Mouse (Mus musculus) layer of hippocampus, adult 11-12 months (tissue): ENCODE measurements around the gene Abca12.

ENCODE experiments used
- DNase-seq: peaks from one replicate; pipeline ENCODE4 v3.0.0; 2022; ENCODE audit warnings: low spot score

Abca12 gene

DNA sequence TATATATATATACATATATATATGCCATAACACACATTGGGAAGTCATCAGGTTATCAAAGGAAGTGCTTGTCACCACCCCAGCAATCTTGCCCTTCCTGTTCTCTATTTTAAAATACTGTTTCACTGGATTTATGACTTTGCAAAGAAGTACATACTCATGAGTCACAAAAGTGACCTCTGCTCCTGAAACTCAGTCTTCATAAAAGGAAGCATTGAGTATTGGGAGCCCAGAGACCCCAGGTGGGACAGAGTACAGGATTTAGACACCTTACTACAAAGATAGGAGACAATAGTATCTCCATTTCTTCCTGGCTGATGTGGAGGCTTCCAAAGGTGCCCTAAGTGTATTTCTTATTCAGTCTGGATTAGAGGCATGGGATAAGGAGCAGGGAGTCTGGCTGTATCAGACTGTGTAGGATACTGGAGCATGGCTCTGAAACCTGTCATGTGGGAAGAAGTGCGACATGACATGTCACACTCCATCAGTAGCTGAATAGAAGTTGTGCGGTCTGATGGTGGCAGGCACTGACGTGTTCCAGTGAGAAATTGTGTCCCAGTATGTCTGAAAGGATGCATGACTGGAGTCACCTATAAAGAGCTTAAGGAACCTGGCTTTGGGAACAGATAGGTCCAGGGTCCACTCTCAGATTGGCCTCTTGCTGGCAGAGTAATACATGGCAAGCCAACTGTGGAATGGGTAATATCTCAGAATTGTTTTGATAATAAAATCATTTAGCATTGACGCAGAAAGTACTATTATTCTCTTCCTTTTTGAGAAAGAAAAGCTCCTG lies 76.0 kb downstream of the Abca12 start:
- no peak for DNase-seq

DNA sequence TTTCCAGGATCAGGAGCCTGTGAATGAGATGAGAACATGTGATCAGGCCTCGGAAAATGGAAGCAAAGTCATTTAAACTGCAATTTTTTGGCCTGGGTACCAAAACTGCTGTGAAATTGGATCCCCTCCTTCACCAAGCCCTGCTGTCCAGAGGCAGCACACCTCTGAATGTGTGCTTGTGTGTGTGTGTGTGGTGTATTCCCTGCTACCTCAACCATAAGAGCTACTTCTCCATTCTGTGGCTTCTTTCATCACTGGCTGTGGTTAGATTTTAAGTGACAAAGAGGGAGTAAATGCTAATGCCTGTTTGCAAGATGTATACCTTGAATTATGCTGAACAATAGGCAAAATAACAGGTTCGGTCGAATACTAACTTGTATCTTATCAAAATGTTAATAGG lies 84.4 kb downstream of the Abca12 start:
- DNase-seq: no peak

DNA sequence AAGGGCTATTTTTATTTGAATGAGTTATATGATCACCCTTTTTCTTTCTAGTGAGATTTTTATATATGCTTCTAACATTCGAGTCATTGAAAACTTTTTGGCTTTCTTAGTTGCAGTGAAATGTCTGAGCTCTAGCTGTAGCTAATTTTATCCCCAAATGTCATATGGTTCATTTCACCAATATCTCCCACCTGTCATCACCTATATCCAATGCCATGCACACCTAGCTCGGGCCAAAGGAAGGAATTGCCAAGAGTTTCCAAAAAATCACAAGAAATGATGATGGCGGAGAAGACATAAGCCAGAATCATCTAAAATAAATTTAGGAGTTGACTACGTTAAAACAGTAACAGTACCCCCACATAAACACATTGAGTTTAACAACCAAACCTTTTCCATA lies 102.5 kb downstream of the Abca12 start:
- DNase-seq: no peak

DNA sequence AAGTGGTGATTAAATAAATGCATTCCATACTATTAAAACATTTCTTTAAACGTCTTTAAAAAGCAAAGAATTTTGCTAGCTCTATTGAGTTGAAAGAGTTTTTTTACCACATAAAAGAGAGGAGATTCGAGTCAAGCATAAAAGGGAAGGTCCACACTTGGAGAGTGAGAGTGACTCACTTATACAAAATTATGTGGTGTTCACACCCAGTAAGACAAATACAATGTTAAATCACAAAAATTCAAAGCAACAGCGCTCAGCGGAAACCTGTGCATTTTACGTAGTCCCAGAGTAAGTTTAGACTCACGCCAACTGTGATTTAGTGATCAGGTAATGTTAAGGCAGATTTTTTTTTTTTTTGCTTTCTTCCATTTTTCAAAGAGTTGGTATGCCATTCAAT lies 104.1 kb downstream of the Abca12 start:
- no peak for DNase-seq

DNA sequence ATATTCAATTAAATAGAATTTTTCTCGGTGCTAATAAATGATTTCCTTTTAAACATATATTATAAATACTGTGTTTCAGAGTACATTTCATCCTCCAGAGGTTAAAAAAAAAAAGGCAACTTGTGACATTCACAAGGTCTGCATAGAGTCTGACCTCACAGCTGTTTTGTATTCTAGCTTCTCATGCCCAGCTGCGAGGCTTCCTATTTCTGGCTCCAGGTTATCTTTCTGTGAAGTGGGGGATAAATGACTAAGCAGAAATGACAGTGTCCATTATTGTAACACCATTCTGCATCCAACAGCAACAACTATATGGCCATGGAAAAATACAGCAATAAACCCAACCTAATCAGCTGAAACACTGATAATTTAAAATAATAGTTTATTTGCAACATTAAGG lies 107.3 kb downstream of the Abca12 start:
- DNase-seq: no peak

DNA sequence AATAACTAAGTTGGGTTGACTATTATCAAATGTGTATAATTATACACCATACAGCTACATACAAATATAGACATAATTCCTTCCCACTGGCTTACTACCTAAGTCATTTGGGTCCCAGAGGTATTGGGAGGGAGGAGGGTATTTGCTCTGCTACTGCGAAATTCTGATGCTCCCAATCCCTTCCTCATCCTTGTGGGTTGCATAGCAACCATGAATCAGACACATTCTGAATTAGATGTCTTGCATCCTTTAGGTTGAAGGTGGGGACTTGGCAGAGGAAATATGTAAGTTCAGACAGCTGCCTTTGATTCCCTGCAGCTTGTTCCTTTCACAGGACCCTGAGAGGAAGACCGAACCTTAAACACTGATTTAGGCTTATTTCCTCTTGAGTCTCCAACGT lies 108.5 kb downstream of the Abca12 start:
- no peak for DNase-seq

DNA sequence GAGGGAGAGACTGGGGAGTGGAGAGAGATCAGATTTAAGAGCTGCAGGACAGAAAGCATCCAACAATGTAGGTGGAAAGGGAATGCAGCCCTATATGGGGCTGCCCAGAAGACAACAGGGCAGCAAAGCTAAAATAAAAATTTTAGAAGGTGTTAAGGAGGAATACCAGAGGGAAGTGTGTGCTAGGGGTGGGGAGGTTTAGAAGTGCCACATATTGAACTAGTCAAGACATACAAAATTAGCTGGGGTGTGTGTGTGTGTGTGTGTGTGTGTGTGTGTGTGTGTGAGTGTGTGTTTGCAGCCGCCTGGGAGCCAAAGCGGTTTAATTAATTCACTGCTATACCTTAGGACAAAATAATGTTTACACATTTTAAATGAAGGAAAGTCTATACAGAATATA lies 110.1 kb downstream of the Abca12 start:
- no peak for DNase-seq

DNA sequence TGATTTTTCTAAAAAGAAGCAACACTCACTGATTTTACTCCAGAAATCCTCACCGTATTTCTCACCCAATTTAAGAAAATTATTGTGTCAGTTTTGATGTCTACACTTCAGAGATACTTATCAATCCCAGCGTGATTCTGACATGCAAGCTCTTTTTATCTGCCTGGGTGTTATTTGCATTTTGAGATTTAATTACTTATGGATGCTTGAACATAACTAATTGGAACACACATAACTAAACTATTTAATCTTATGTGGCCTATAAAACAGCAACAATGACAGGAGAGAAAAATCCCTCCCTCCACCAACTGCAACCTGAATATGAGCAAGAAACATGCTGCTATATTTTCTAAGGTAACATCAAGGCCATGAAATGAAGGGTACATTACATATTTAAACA lies 117.7 kb downstream of the Abca12 start:
- no peak for DNase-seq

DNA sequence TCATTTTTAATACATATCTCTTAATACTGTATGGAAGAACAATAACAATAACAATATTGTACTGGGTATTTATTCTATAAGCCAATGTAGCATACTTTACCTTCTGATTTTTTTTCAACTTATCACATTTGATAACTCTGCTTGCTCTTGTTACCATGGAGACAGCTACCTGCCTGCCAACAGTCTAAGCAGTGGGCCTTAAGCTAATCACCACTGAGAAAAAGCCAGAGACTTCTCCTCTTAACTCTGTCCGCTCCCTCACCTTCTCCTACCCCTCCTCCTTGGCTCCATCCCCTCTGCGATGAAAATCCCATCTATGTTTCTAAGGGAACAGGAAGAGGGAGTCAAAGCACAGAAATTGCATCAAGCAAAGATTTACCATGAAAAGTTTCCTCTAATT lies 118.1 kb downstream of the Abca12 start:
- no peak for DNase-seq

DNA sequence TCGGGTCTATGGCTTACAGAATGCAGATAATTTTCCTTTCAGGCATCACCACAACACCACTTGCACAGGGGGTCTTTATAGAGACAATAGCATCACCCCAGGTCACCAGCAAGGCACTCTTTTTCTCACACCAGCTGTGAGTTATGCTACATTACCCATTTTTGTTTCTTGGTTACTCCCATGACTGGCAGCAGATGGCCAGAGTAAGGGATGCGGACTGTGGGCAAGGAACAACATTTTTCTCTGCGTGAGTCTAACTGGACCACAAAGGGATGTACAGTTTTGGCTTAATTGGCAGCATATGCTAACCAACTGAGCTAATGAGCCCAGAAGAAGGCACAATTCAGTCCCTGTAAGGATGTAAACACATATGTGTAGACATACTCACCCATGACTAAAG lies 122.8 kb downstream of the Abca12 start:
- no peak for DNase-seq

DNA sequence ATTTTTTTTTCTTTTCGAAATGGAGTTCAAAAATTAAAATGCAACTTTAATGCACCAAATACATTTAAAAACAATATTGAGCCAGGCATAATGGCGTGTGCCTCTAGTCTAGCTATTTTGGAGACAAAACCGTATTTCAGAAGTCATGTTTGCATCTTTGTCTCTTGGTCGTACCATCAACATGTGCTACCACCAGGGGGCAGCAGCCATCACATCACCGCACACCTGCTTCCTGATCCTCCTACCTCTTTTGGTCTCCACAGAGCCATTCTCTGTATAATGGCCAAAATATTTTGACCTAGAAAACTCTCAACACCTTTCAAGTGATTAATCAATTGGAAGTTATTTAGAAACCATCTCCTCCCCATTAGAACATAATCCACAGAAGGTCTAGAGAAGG lies 125.2 kb downstream of the Abca12 start:
- DNase-seq: peak; percentile 72

DNA sequence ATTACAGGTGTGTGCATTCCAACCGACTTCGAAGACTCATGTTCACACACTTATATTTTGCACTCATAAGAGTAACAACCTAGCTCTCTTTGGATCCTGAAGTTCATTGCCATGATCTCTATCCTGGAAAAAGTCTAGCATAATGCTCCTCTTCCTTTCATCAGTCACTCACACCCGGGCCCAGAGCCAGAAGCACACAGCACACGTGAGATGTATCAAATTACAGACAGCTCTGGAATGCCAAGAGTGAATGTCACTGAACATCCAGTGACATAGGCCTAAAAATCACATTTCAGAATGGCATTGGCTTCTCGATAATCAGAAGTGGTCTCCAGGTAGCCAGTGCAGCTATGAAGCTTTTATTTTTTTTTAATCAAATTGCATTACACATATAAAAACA lies 137.8 kb downstream of the Abca12 start:
- no peak for DNase-seq

DNA sequence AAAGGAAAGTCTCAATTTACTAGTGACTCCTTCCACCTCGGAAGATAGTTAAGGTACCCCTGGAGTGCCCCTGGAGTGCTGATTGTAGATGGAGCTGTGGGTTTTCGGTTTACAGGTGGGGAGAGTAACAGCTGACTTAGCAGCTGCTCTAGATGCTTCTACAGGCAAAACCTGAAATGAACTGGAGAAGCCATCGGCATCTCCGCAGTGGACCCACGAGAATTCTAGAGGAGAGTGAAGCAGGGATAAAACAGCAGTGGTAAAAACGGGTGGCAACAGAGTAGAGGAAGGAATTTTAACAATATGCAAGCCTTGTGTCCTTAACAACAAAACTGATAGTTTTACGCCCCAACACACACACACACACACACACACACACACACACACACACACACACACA lies 142.2 kb downstream of the Abca12 start:
- DNase-seq: no peak

DNA sequence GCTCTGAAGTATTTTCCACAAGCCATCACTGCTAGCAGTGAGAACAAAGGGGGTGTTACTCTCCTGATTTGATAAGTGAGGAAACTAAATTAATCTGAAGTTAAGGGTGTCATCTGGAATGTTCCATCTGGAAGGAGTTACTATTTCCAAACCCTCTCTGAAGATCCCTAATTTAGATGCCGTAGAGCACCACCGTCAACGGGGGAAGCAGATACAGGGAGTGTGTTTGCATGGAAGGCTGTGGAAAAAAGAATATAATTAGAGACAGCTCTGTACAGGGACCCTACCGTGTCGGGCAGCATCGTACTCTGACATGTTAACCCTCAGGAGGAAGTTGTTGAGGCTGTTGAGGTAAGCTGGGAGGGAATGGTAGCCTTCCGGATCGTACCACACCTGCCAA lies 142.6 kb downstream of the Abca12 start:
- no peak for DNase-seq

DNA sequence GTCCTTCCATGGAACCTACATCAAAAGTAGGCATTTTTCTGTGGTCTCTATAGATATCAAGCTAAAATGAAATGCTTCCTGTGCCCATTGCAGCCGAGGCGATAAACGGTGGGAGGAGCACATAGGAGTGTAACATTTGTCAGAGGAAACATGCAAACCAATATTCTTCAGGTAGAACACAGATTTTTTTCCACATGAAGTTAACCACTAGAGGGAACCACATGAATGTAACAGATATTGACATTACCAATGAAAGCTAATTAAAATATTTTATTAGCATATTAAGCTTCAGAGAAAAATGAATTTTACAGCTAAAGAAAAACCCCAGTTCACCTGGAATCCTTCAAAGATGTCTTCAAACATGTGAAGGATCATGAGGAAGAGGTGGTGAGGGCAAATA lies 144.6 kb downstream of the Abca12 start:
- DNase-seq: no peak

DNA sequence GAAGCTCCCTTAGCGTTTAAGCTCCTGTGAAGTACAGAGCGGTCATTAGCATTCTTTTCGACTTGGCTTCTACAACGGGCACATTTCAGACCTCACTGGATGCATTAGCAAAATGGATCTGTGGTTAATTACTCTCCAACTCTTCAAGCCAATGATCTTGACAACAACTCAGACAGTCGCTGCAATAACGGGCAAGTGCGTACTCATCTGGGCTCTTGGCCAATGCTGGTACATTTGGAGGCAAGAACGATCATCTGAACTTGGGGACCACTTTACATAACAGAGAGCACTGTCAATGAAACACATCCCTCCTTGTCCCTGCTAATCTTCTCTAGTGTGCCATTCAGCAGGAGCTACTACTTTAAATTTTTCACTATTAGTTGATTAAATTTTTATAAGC lies 148.1 kb downstream of the Abca12 start:
- no peak for DNase-seq

DNA sequence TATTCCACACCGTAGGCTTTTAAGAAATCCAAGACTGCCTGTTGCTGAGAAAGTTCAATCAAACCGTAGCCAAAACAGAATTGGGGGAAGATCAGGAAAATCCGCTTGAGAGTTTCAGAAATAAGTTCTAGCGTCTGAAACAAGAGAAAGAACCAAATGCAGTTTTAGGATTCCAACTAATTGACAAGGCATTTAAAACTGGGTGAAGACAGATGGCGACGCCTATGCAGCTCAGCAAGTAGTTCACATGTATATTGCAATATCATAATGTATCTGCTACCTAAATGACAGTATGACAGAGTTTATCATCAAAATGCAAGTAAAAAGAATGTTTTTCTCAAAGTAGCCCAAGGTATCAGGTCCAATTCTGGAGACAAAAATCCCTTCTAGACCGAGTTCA lies 151.2 kb downstream of the Abca12 start:
- DNase-seq: no peak

DNA sequence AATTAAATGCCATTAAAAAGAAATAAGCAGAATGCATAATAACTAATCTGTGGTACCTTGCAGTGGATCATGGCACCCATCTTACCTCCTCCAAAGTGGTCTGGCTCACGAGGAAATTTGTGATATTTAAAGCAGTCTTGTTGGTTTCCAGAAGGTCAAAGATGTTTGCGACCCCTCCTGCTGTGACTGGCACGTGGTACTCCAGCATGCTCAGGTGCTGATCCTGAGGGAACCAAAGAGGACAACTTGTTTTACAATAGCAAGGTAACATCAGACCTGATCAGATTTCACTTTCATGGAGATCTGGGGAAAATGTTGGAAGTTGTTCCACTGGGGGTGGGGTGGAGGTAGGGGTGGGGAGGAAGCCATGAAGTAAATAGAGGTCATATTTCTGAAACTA lies 170.1 kb downstream of the Abca12 start:
- no peak for DNase-seq

DNA sequence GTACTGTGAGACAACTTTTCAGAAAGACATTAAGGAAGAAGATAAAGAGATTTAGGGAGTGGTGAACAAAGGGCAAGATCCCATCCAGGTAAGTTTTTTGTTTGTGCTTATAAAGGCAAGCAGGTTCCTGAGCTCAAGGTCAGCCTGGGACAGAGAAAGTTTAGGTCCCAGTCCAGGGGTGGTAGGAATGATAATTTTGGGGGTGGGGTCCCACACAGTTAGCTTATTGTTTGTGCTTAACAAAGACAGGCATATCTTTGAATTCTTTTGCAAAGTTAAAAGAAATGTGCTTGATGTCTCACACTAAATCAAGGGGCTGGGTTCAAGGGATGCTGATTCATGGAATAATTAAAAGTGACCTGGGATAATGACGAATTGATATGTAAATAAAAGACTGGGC lies 173.3 kb downstream of the Abca12 start:
- no peak for DNase-seq

DNA sequence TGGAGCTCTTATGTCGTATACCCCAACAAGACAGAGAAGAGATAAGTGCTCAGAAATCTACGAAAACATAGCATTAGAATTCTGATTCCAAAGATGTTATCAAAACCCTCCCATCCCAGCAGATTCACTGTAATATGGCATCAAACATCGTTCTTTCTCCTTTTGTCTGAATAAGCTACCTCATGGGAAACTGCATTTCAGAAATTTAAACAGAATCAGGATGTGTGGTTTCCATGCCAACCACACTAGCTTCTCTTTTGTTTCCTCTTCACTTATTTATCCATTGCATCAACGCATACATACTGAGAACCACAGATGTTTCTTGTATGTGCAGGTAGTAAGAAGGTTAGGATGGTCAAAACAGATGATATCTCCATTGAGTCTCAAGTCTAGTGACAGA lies 175.1 kb downstream of the Abca12 start:
- DNase-seq: no peak

DNA sequence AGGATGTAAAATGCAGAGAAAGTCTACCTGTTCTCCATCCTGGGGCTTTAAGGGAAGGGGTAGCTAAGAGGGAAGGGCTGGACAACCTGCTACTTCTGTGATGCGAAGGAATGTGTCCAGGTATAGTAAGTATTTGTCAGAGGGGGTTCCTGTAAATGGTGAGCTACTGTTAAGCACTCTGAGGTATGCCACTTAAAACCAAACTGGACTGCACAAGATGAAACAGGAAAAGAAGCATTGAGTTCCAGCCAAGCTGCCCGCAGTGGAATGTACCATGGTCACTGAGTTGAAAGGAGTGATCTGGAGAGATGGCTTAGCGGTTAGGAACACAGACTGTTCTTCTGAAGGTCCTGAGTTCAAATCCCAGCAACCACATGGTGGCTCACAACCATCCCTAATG lies 179.4 kb downstream of the Abca12 start:
- DNase-seq: no peak

DNA sequence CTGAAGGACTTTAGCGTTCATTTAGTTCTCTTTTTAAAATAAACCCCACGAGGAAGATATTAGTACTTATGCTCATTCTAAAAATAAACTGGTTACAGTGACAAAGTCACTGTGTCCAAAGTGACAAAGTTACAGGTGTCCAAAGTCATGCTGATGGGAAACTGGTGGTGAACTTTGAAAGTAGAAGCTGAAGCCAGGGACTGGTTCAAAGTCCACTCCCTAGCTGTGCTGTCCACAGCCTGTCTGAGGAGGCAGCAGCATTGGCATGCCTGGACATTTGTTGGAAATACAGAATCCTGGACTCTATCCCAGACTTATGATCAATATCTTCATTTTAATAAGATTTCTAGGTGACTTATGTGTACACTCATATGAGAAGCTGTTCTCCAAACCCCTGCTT lies 183.5 kb downstream of the Abca12 start:
- DNase-seq: no peak

DNA sequence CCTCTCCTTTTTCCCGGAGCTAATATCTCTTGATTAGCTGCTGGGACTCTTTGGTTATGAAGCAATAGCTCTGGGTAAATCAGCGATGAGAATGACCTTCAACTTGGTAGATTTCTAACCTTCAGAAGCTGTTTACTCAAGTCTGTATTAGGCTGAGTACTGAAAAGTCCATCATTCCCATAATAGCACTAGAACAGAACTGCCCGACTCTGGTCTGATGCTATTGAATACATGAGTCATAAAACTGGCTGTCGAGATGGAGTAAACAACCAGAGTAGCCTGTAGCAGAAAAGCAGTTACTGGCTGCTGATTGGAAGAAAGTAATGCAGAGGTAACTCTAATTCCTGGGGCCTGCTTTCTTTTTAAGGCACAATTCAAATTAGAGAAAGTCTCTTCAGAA lies 211.1 kb downstream of the Abca12 start:
- DNase-seq: no peak

DNA sequence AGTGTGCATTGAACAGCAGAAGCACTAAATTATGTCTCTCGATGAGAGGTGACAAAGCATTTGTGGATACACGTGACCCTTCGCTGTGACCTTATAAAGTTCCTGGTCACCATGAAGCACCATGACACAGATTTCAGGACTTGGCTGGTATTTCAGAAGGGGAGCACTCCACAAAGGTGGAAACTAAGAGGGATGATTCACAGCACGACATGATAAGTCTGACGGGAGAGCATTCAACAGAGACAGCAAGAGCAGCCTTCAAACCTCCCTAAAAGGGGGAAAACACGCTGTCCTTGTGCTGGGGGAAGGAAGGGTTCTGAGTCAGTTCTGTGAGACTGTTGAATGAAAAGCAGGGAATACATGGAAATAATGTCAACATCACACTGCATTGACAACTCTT lies 218.5 kb downstream of the Abca12 start:
- DNase-seq: no peak

DNA sequence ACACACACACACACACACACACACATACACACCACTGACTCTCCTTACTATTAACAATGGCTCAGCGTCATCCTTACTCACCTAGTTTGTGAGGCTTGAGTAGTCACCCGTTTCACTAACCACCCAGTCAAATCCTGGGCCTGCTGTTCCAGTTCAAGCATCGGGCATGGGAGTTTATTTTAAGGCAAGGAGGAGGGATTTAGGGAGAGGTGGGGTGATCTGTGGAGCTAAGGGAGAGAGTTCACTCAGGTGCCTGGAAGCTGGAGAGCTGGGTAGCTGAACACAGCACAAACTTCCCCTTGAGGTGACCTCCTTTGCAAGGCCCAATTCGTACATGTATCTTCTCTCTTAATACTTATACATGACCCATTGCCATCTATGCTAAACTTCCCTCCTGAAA lies 219.4 kb downstream of the Abca12 start:
- no peak for DNase-seq
